Mouse (Mus musculus): Measurements from ENCODE around the gene Socs7. TPM values are rescaled to one million over a fixed set of nuclear protein-coding genes. Genes with fewer than 3 reads are reported as not detected.
A peak's percentile ranks its signal among the peaks of the same experiment; 100 is the strongest.

Socs7 gene
- polyA plus RNA-seq, 1 experiment: 4.6 TPM

GRCm38 (mm10) chr11:97336238-97336637 is 26.1 kb upstream of the Socs7 start:
- Histone ChIP-seq H3K4me1 (ENCODE audit: control insufficient read depth, insufficient read depth, insufficient read length, low read length) (peaks cover 25% of the 10 kb centered on the region), H3K27me3 (ENCODE audit: control insufficient read depth, insufficient read depth, low read length) (no peaks in the 10 kb centered on the region), H3K36me3 (ENCODE audit: control insufficient read depth, insufficient read depth, low read length) (no peaks in the 10 kb centered on the region), H3K4me3 (ENCODE audit: low read depth, low read length) (no peak overlapping the region), H3K27ac (ENCODE audit: insufficient read depth, low read depth, low read length) (no peak overlapping the region)
- WGBS: 50% methylated on average over 6 of the region's 6 CpGs
- TF ChIP-seq CTCF (IDR thresholded peaks at IDR 0.05; ENCODE audit: extremely low read depth, insufficient read length, insufficient replicate concordance, low read depth, low read length) (no peak), POLR2A (IDR thresholded peaks at IDR 0.05; ENCODE audit: low read depth, low read length) (no peak)

- Histone ChIP-seq H3K27ac (ENCODE audit: insufficient read depth, low read depth, low read length) (no peak overlapping the region), H3K27me3 (ENCODE audit: control insufficient read depth, insufficient read depth, low read length) (no peaks in the 10 kb centered on the region), H3K36me3 (ENCODE audit: control insufficient read depth, insufficient read depth, low read length) (no peaks in the 10 kb centered on the region), H3K4me3 (ENCODE audit: low read depth, low read length) (no peak overlapping the region), H3K4me1 (ENCODE audit: control insufficient read depth, insufficient read depth, insufficient read length, low read length) (peaks cover 25% of the 10 kb centered on the region)
- 71% methylated on average over 14 of the region's 14 CpGs for WGBS
- TF ChIP-seq POLR2A (IDR thresholded peaks at IDR 0.05; ENCODE audit: low read depth, low read length): no peak
- TF ChIP-seq CTCF (IDR thresholded peaks at IDR 0.05; ENCODE audit: extremely low read depth, insufficient read length, insufficient replicate concordance, low read depth, low read length): no peak
These were observed 25.5 kb upstream of the Socs7 start for GRCm38 (mm10) chr11:97336751-97337345.

GRCm38 (mm10) chr11:97337363-97337762 is 25.0 kb upstream of the Socs7 start:
- 71% methylated on average over 12 of the region's 12 CpGs for WGBS
- Histone ChIP-seq H3K4me3 (ENCODE audit: low read depth, low read length) (no peak overlapping the region), H3K27ac (ENCODE audit: insufficient read depth, low read depth, low read length) (no peak overlapping the region), H3K27me3 (ENCODE audit: control insufficient read depth, insufficient read depth, low read length) (no peaks in the 10 kb centered on the region), H3K36me3 (ENCODE audit: control insufficient read depth, insufficient read depth, low read length) (no peaks in the 10 kb centered on the region), H3K4me1 (ENCODE audit: control insufficient read depth, insufficient read depth, insufficient read length, low read length) (peaks cover 25% of the 10 kb centered on the region)
- TF ChIP-seq POLR2A (IDR thresholded peaks at IDR 0.05; ENCODE audit: low read depth, low read length) (no peak), CTCF (IDR thresholded peaks at IDR 0.05; ENCODE audit: extremely low read depth, insufficient read length, insufficient replicate concordance, low read depth, low read length) (no peak; the same call in 1 of the 2 replicates)

- Histone ChIP-seq H3K36me3 (ENCODE audit: control insufficient read depth, insufficient read depth, low read length) (no peaks in the 10 kb centered on the region), H3K4me3 (ENCODE audit: low read depth, low read length) (peak overlapping the region; percentile 10), H3K27me3 (ENCODE audit: control insufficient read depth, insufficient read depth, low read length) (no peaks in the 10 kb centered on the region), H3K27ac (ENCODE audit: insufficient read depth, low read depth, low read length) (no peak overlapping the region), H3K4me1 (ENCODE audit: control insufficient read depth, insufficient read depth, insufficient read length, low read length) (peaks cover 19% of the 10 kb centered on the region)
- 48% methylated on average over 21 of the region's 21 CpGs for WGBS
- TF ChIP-seq CTCF (IDR thresholded peaks at IDR 0.05; ENCODE audit: extremely low read depth, insufficient read length, insufficient replicate concordance, low read depth, low read length): no peak
- TF ChIP-seq POLR2A (IDR thresholded peaks at IDR 0.05; ENCODE audit: low read depth, low read length): no peak
These were observed 23.9 kb upstream of the Socs7 start for GRCm38 (mm10) chr11:97338302-97338976.

- Histone ChIP-seq H3K36me3 (ENCODE audit: control insufficient read depth, insufficient read depth, low read length) (no peaks in the 10 kb centered on the region), H3K4me3 (ENCODE audit: low read depth, low read length) (peak overlapping the region; percentile 10), H3K27ac (ENCODE audit: insufficient read depth, low read depth, low read length) (no peak overlapping the region), H3K27me3 (ENCODE audit: control insufficient read depth, insufficient read depth, low read length) (no peaks in the 10 kb centered on the region), H3K4me1 (ENCODE audit: control insufficient read depth, insufficient read depth, insufficient read length, low read length) (peaks cover 16% of the 10 kb centered on the region)
- 19% methylated on average over 17 of the region's 17 CpGs for WGBS
- TF ChIP-seq CTCF (IDR thresholded peaks at IDR 0.05; ENCODE audit: extremely low read depth, insufficient read length, insufficient replicate concordance, low read depth, low read length) (no peak), POLR2A (IDR thresholded peaks at IDR 0.05; ENCODE audit: low read depth, low read length) (no peak)
These were observed 23.4 kb upstream of the Socs7 start for GRCm38 (mm10) chr11:97338977-97339315.

GRCm38 (mm10) chr11:97343175-97343574 is 19.2 kb upstream of the Socs7 start:
- 49% methylated on average over 8 of the region's 8 CpGs for WGBS
- Histone ChIP-seq H3K4me1 (ENCODE audit: control insufficient read depth, insufficient read depth, insufficient read length, low read length) (0 out of 2 replicates have a peak, but pooled peaks cover 2% of the 10 kb centered on the region), H3K4me3 (ENCODE audit: low read depth, low read length) (no peak overlapping the region), H3K27ac (ENCODE audit: insufficient read depth, low read depth, low read length) (no peak overlapping the region), H3K36me3 (ENCODE audit: control insufficient read depth, insufficient read depth, low read length) (no peaks in the 10 kb centered on the region), H3K27me3 (ENCODE audit: control insufficient read depth, insufficient read depth, low read length) (no peaks in the 10 kb centered on the region; the same call in 1 of the 2 replicates)
- TF ChIP-seq POLR2A (IDR thresholded peaks at IDR 0.05; ENCODE audit: low read depth, low read length): no peak
- TF ChIP-seq CTCF (IDR thresholded peaks at IDR 0.05; ENCODE audit: extremely low read depth, insufficient read length, insufficient replicate concordance, low read depth, low read length): no peak

GRCm38 (mm10) chr11:97343619-97344018 is 18.7 kb upstream of the Socs7 start:
- Histone ChIP-seq H3K27ac (ENCODE audit: insufficient read depth, low read depth, low read length) (no peak overlapping the region), H3K4me1 (ENCODE audit: control insufficient read depth, insufficient read depth, insufficient read length, low read length) (0 out of 2 replicates have a peak, but pooled peaks cover 2% of the 10 kb centered on the region), H3K27me3 (ENCODE audit: control insufficient read depth, insufficient read depth, low read length) (no peaks in the 10 kb centered on the region; the same call in 1 of the 2 replicates), H3K4me3 (ENCODE audit: low read depth, low read length) (peak overlapping the region; percentile 38), H3K36me3 (ENCODE audit: control insufficient read depth, insufficient read depth, low read length) (no peaks in the 10 kb centered on the region)
- 11% methylated on average over 17 of the region's 17 CpGs for WGBS
- TF ChIP-seq POLR2A (IDR thresholded peaks at IDR 0.05; ENCODE audit: low read depth, low read length) (no peak), CTCF (IDR thresholded peaks at IDR 0.05; ENCODE audit: extremely low read depth, insufficient read length, insufficient replicate concordance, low read depth, low read length) (peak; percentile 66)
